In genomic region chr2:27887461-27888264, GRCm38 (mm10) we compare ENCODE assay signal across 8 mouse cellular contexts. TPM values are rescaled to one million over a fixed set of nuclear protein-coding genes. Genes with fewer than 3 reads are reported as not detected.
DNase-seq lines count a peak whose midpoint lies in the region; ATAC-seq and TF ChIP-seq lines count a peak whose summit lies in the region.

No protein-coding gene starts in this region.

- intact Hi-C loops in gastrocnemius, postnatal 14 days (cut with DNase I; ENCODE audit: low total_unique reads) = loop anchor here (5.0 to 10.0 kb wide), 2 partner anchors 115 to 343 kb away; no protein-coding TSS in a partner anchor

- 23% methylated on average over 11 of the region's 11 CpGs for WGBS in lung, embryonic 15.5 days
- 39% methylated on average over 11 of the region's 11 CpGs for WGBS in lung, adult 2 months
- WGBS in kidney, postnatal 0 days = 21% methylated on average over 11 of the region's 11 CpGs
- WGBS in midbrain, embryonic 15.5 days = 19% methylated on average over 11 of the region's 11 CpGs

- DNase-seq in lung, adult 2 months = no peak
- peak; percentile 70 for DNase-seq in gastrocnemius, postnatal 14 days
- DNase-seq in kidney, postnatal 0 days (ENCODE audit: low spot score) = peak; percentile 33
- no peak for DNase-seq in left cerebral cortex, adult 11 months (ENCODE audit: low spot score)
- DNase-seq in cerebellum, adult 11-12 months = no peak
- DNase-seq in cerebellum, adult 18-20 months = no peak

- peaks cover 60% of the 10 kb centered on the region for H3K4me1 ChIP-seq in lung, embryonic 15.5 days
- peaks cover 8% of the 10 kb centered on the region; the same call in 1 of the 2 replicates for H3K4me1 ChIP-seq in lung, adult 2 months (ENCODE audit: control insufficient read depth, insufficient read depth, low read length)
- peaks cover 15% of the 10 kb centered on the region; the same call in 1 of the 2 replicates for H3K4me1 ChIP-seq in kidney, postnatal 0 days (replicated peaks; ENCODE audit: insufficient read depth, low read length)
- peaks cover 28% of the 10 kb centered on the region for H3K4me1 ChIP-seq in midbrain, embryonic 15.5 days

- H3K4me3 ChIP-seq in lung, embryonic 15.5 days = peak overlapping the region; percentile 82
- H3K4me3 ChIP-seq in lung, adult 2 months (replicated peaks; ENCODE audit: extremely low read depth, low read depth, low read length) = no peak overlapping the region
- H3K4me3 ChIP-seq in kidney, postnatal 0 days (replicated peaks; ENCODE audit: low read depth, low read length) = peak overlapping the region; percentile 58
- peak overlapping the region; percentile 49 for H3K4me3 ChIP-seq in midbrain, embryonic 15.5 days

- ATAC-seq in lung, embryonic 15.5 days (ENCODE audit: borderline replicate concordance, extremely low read depth, low FRiP score, low TSS enrichment) = no peak
- ATAC-seq in kidney, postnatal 0 days (replicated peaks; ENCODE audit: low FRiP score, low read depth) = no peak
- no peak for ATAC-seq in midbrain, embryonic 15.5 days (replicated peaks)

- no peaks in the 10 kb centered on the region for H3K27me3 ChIP-seq in lung, embryonic 15.5 days
- H3K27me3 ChIP-seq in kidney, postnatal 0 days (ENCODE audit: insufficient read depth, low read length) = no peaks in the 10 kb centered on the region
- peaks cover 20% of the 10 kb centered on the region for H3K27me3 ChIP-seq in midbrain, embryonic 15.5 days (replicated peaks)

- H3K27ac ChIP-seq in lung, embryonic 15.5 days = peak overlapping the region; percentile 93
- H3K27ac ChIP-seq in kidney, postnatal 0 days = no peak overlapping the region
- no peak overlapping the region for H3K27ac ChIP-seq in midbrain, embryonic 15.5 days

- H3K36me3 ChIP-seq in lung, embryonic 15.5 days = no peaks in the 10 kb centered on the region
- no peaks in the 10 kb centered on the region for H3K36me3 ChIP-seq in kidney, postnatal 0 days (ENCODE audit: insufficient read depth, low read length)
- no peaks in the 10 kb centered on the region for H3K36me3 ChIP-seq in midbrain, embryonic 15.5 days (replicated peaks)

- no peak for TF ChIP-seq POLR2A in lung, adult 2 months (IDR thresholded peaks at IDR 0.05; ENCODE audit: borderline replicate concordance, extremely low read depth, low read depth, low read length)

- peak overlapping the region; percentile 93 for H3K4me2 ChIP-seq in lung, embryonic 15.5 days
- H3K4me2 ChIP-seq in kidney, postnatal 0 days (ENCODE audit: low read length) = peak overlapping the region; percentile 91
- H3K4me2 ChIP-seq in midbrain, embryonic 15.5 days = peak overlapping the region; percentile 98

- TF ChIP-seq CTCF in lung, adult 2 months (IDR thresholded peaks at IDR 0.05; ENCODE audit: insufficient read depth, low read length) = no peak
- TF ChIP-seq CTCF in kidney, postnatal 0 days (IDR thresholded peaks at IDR 0.05; ENCODE audit: low read depth) = no peak

- H3K9me3 ChIP-seq in lung, embryonic 15.5 days = no peaks in the 10 kb centered on the region
- H3K9me3 ChIP-seq in kidney, postnatal 0 days (replicated peaks; ENCODE audit: low read length) = no peaks in the 10 kb centered on the region
- no peaks in the 10 kb centered on the region for H3K9me3 ChIP-seq in midbrain, embryonic 15.5 days

- peak overlapping the region; percentile 89 for H3K9ac ChIP-seq in lung, embryonic 15.5 days
- peak overlapping the region; percentile 69; the same call in 1 of the 2 replicates for H3K9ac ChIP-seq in kidney, postnatal 0 days (ENCODE audit: low read depth, low read length)
- no peak overlapping the region for H3K9ac ChIP-seq in midbrain, embryonic 15.5 days

RNA-seq across cellular contexts. Expression of gene Col5a1, which starts 1.4 kb away (rescaled TPM):
- 76.4 and 78.9 TPM in 2 replicates for polyA plus RNA-seq in lung, embryonic 15.5 days (2015; fragmentation: Nextera tagmentation; extraction: Ambion mirVana)
- 18.5 and 18.8 TPM in 2 replicates for polyA plus RNA-seq in lung, adult 2 months (2012; rRNA removed)
- 100 to 1,000 TPM; 124 to 170 TPM for total RNA-seq in gastrocnemius, postnatal 14 days (2021)
- 33.2 and 36.5 TPM in 2 replicates for polyA plus RNA-seq in kidney, postnatal 0 days (2015; fragmentation: Nextera tagmentation; extraction: Ambion mirVana)
- 8.7 and 9.5 TPM in 2 replicates for polyA plus RNA-seq in midbrain, embryonic 15.5 days (2015; fragmentation: Nextera tagmentation; extraction: Ambion mirVana)

Comparison
In these comparisons a context has a peak if more than half of its experiments do, and no peak if none do; other contexts are left out.
1. DNase-seq: peak in gastrocnemius, postnatal 14 days (single experiment) and kidney, postnatal 0 days (single experiment); none in lung, adult 2 months (single experiment), left cerebral cortex, adult 11 months (single experiment), cerebellum, adult 11-12 months (single experiment) and cerebellum, adult 18-20 months (0 of 2).
2. Peak in every context shown above with its lines, with median percentiles within 50 percentile points of each other: H3K4me2 ChIP-seq.